Mouse (Mus musculus): Measurements from ENCODE around the gene Sec24d.

Sec24d gene

DNA sequence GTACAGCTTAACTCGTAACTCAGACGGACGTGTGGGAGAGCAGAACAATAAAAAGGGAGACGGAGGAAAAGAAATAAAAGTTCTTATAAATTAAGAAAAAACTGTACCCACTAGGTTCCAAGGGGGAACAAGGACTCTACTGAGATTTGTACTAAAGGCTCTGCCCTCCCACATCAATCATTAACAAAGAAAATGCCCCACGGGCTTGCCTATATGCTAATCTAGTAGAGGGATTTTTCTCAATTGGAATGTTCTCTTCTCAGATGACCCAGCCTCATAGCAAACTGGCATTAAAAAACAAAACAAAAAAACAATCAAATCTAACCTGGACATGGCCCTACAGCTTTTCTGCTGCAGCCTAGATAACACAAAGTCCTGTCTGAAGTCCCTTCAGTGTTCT, 128.4 kb downstream of the Sec24d start:
- in situ Hi-C loops (cut with MboI, MseI): loop anchor here (5.0 to 10.0 kb wide), 2 partner anchors 102 to 1249 kb away; no protein-coding TSS in a partner anchor

- in situ Hi-C loops (cut with MboI, MseI): loop anchor here (5.0 to 10.0 kb wide), 2 partner anchors 99 to 1247 kb away; no protein-coding TSS in a partner anchor
Measured at GRCm38 (mm10) chr3:123397562-123398481, 130.6 kb downstream of the Sec24d start.

DNA sequence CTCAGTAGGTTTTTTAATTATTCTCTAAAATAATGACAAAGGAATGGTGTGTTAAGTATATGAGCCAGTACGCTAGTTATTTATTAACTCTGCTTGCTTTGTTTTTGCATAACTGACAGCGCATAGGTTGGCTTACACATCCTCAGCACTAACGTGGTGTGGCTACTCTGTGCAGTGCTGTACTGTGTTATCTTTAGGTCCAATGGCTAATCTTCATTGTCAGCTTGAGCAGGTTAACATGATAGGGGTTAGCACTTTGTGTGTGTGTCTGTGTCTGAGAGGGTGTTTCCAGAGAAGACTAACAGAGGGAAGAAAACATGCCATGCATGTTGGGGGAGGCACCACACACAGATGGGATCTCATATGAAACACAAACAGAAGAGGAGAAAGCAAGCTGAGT, 137.7 kb downstream of the Sec24d start:
- in situ Hi-C loops (cut with MboI, MseI): loop anchor here (25.0 kb wide), 1 partner anchor 882 kb away; no protein-coding TSS in a partner anchor

DNA sequence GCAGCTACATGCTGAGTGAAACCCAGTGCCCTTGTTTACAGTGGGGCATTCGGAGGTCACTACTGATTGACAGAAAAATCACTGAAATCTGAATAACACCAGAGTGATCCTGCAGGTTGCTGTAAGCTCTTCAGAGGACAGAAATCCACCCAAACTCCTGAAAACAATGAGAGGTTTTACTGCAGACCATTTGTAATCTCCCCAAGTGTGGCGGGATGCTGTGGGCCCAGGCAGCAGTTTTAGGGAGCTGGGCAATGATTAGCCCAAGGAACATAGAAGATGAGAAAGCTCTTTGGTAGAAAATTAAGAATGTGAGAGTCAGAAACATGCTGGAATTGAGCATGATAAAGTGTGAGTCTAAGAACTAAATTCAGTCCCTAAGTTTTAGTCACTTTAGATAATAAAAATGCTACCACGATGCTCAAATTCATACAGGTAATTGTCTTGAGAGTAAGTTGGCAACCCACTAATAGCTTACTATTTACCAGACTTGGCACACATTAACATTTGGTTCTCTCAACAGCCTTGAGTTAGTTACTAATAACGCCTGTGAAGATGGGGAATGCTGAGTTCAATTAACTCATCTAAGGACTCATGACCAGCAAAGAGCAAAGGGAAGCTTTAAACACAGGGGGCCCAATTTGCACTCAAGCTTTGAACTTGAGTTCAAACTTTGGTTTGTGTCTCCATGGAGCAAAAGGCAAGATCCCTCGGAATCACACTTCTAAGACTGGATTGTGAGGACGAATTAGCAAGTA, 144.7 kb downstream of the Sec24d start:
- in situ Hi-C loops (cut with MboI, MseI): loop anchor here (25.0 kb wide), 1 partner anchor 875 kb away; no protein-coding TSS in a partner anchor

GRCm38 (mm10) chr3:123413173-123413572, 145.9 kb downstream of the Sec24d start:
- in situ Hi-C loops (cut with MboI, MseI): loop anchor here (25.0 kb wide), 1 partner anchor 874 kb away; no protein-coding TSS in a partner anchor

Data from T-helper 2 cell (primary cell).